In the genomic region with DNA sequence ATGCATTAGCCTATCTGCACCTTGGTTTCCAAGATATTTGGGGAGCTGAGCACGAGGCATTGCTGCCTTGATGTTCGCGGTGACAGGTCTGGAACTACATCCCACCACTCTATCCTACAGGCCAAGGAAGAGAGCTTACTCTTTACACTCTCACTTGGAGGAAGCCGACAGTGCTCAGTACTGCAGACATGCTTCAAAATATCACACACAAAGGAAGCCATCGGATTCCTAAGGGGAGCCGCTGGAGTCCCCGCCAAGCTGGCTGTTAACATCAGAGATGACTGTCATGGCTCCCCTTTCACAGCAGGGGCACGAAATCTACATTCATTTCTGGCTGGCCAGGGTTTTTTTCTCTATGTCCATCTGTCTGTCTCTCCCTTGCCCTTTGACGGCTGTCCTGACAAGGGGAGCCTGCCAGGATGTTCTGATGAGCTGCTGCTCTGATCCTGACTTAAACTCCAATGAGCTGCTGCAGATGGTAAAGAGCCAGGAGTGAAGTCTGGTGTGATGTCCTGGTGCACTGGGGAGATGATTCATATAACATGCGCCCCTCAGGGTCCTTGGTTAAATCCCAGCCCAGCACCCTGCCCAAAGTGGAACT, we compare ENCODE assay signal across 20 mouse cellular contexts.
A peak's percentile ranks its signal among the peaks of the same experiment; 100 is the strongest.
DNase-seq lines count a peak whose midpoint lies in the region; ATAC-seq and TF ChIP-seq lines count a peak whose summit lies in the region.
"Had no signal": no experiment of that assay in that cellular context is flagged by ENCODE, and none has a peak within 500 bp of the region (broad histone marks: within the 10 kb centered on the region; RNA-seq: fewer than 3 reads in every experiment).

No protein-coding gene starts in this region.

- peak; percentile 41 for DNase-seq in heart, adult 11 months
- DNase-seq in heart, postnatal 10 days = no peak
- DNase-seq in lung, embryonic 14.5 days = peak; percentile 56
- no peak for DNase-seq in lung, adult 2 months
- DNase-seq in lung, postnatal 10 days = peak; percentile 21
- no peak for DNase-seq in lung, postnatal 25 days (ENCODE audit: low spot score)
- DNase-seq in limb, embryonic 10.5 days (ENCODE audit: low spot score) = no peak
- DNase-seq: adrenal gland, postnatal 14 days; cerebellum, adult 18-20 months; cerebellum, postnatal 36 days; forebrain, postnatal 0 days; gastrocnemius, postnatal 25 days; heart, postnatal 14 days had no signal

- no peak overlapping the region for H3K27ac ChIP-seq in lung, embryonic 14.5 days (ENCODE audit: low read depth)
- H3K27ac ChIP-seq in limb, embryonic 10.5 days = peak overlapping the region; percentile 58; the same call in 1 of the 2 replicates
- H3K27ac ChIP-seq in intestine, embryonic 16.5 days (ENCODE audit: low read length) = no peak overlapping the region
- H3K27ac ChIP-seq: forebrain, embryonic 13.5 days; hindbrain, embryonic 15.5 days had no signal

- no peak for TF ChIP-seq CTCF in lung, embryonic 14.5 days (IDR thresholded peaks at IDR 0.05; ENCODE audit: low read depth)
- no peak for TF ChIP-seq CTCF in lung, adult 2 months (IDR thresholded peaks at IDR 0.05; ENCODE audit: insufficient read depth, low read length)

- WGBS in lung, embryonic 14.5 days = 54% methylated on average over 10 of the region's 10 CpGs
- 70% methylated on average over 10 of the region's 10 CpGs for WGBS in lung, adult 2 months
- WGBS in limb, embryonic 10.5 days = 89% methylated on average over 10 of the region's 10 CpGs
- 80% methylated on average over 10 of the region's 10 CpGs for WGBS in intestine, embryonic 16.5 days

- no peaks in the 10 kb centered on the region for H3K36me3 ChIP-seq in lung, embryonic 14.5 days (ENCODE audit: insufficient read depth)
- H3K36me3 ChIP-seq in limb, embryonic 10.5 days = no peaks in the 10 kb centered on the region
- H3K36me3 ChIP-seq in intestine, embryonic 16.5 days (ENCODE audit: control insufficient read depth, insufficient read depth, low read length) = no peaks in the 10 kb centered on the region
- H3K36me3 ChIP-seq: hindbrain, embryonic 15.5 days had no signal

- intact Hi-C loops in heart, postnatal 10 days (cut with DNase I) = no loop called here

- no peak overlapping the region for H3K9ac ChIP-seq in lung, embryonic 14.5 days
- H3K9ac ChIP-seq in intestine, embryonic 16.5 days (ENCODE audit: low read depth, low read length) = no peak overlapping the region
- H3K9ac ChIP-seq: forebrain, embryonic 13.5 days; forebrain, postnatal 0 days; hindbrain, embryonic 15.5 days had no signal

- no peak for TF ChIP-seq POLR2A in lung, adult 2 months (IDR thresholded peaks at IDR 0.05; ENCODE audit: borderline replicate concordance, extremely low read depth, low read depth, low read length)

- no peaks in the 10 kb centered on the region for H3K4me1 ChIP-seq in lung, embryonic 14.5 days (ENCODE audit: insufficient read depth)
- H3K4me1 ChIP-seq in lung, adult 2 months (ENCODE audit: control insufficient read depth, insufficient read depth, low read length) = no peaks in the 10 kb centered on the region
- H3K4me1 ChIP-seq in limb, embryonic 10.5 days = peaks cover 21% of the 10 kb centered on the region
- no peaks in the 10 kb centered on the region for H3K4me1 ChIP-seq in intestine, embryonic 16.5 days (ENCODE audit: control insufficient read depth, insufficient read depth, low read length)
- H3K4me1 ChIP-seq: forebrain, embryonic 13.5 days; hindbrain, embryonic 15.5 days had no signal

- no peaks in the 10 kb centered on the region for H3K27me3 ChIP-seq in lung, embryonic 14.5 days (ENCODE audit: insufficient read depth, low read length)
- no peaks in the 10 kb centered on the region for H3K27me3 ChIP-seq in limb, embryonic 10.5 days (ENCODE audit: low read depth, poor library complexity, severe bottlenecking)
- no peaks in the 10 kb centered on the region for H3K27me3 ChIP-seq in intestine, embryonic 16.5 days (replicated peaks; ENCODE audit: control insufficient read depth, insufficient read depth, low read length)
- H3K27me3 ChIP-seq: CH12.LX; forebrain, embryonic 13.5 days; hindbrain, embryonic 15.5 days; Patski had no signal

- H3K9me3 ChIP-seq in lung, embryonic 14.5 days (ENCODE audit: low read depth, low read length) = no peaks in the 10 kb centered on the region
- H3K9me3 ChIP-seq in limb, embryonic 10.5 days (replicated peaks) = no peaks in the 10 kb centered on the region
- no peaks in the 10 kb centered on the region for H3K9me3 ChIP-seq in intestine, embryonic 16.5 days (ENCODE audit: control insufficient read depth, low read length)
- H3K9me3 ChIP-seq: forebrain, embryonic 13.5 days; hindbrain, embryonic 15.5 days had no signal

- no peak overlapping the region for H3K4me2 ChIP-seq in lung, embryonic 14.5 days
- no peak overlapping the region for H3K4me2 ChIP-seq in intestine, embryonic 16.5 days (ENCODE audit: low read depth, low read length)
- H3K4me2 ChIP-seq: forebrain, embryonic 13.5 days; hindbrain, embryonic 15.5 days had no signal

- H3K4me3 ChIP-seq in lung, embryonic 14.5 days (ENCODE audit: low read depth, low read length) = no peak overlapping the region
- no peak overlapping the region for H3K4me3 ChIP-seq in lung, adult 2 months (replicated peaks; ENCODE audit: extremely low read depth, low read depth, low read length)
- H3K4me3 ChIP-seq in limb, embryonic 10.5 days = no peak overlapping the region
- no peak overlapping the region for H3K4me3 ChIP-seq in intestine, embryonic 16.5 days (ENCODE audit: low read length)
- H3K4me3 ChIP-seq: forebrain, embryonic 13.5 days; hindbrain, embryonic 15.5 days had no signal

- ATAC-seq in lung, embryonic 14.5 days (ENCODE audit: insufficient read depth) = peak; percentile 58
- no peak for ATAC-seq in intestine, embryonic 16.5 days
- ATAC-seq: activated CD4-positive, CD25-positive, alpha-beta regulatory T cell, adult 4 months; forebrain, embryonic 13.5 days; forebrain, postnatal 0 days; inflammation-experienced regulatory T-cells, adult 6 months; Patski had no signal

Comparison
In these comparisons a context has a peak if more than half of its experiments do, and no peak if none do; other contexts are left out.
1. DNase-seq: peak in heart, adult 11 months (single experiment), lung, embryonic 14.5 days (single experiment) and lung, postnatal 10 days (single experiment); none in heart, postnatal 10 days (0 of 2), lung, adult 2 months (single experiment), lung, postnatal 25 days (single experiment) and limb, embryonic 10.5 days (single experiment).